ENCODE assay signal across 11 mouse cellular contexts in the genomic region with DNA sequence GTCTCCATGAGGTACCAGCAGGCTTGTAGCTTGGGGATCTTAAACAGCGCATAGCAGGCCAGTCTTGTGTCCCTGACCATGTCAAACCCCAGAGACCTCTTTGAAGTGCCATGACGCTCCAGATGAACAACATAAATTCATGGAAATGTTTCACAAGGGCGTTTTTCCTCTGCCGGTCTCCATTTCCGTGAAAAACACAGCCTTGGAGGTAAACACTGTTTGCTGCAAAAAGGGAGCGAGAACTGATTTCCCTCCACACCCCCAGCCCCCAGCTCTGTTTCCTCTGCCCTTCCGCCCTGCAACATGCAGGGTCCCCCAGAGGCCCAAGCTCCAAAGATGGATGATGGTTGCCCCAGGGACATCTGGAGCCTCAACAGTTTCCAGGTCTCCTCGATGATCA. TPM values are rescaled to one million over a fixed set of nuclear protein-coding genes. Genes with fewer than 3 reads are reported as not detected.
A peak's percentile ranks its signal among the peaks of the same experiment; 100 is the strongest.
DNase-seq lines count a peak whose midpoint lies in the region; ATAC-seq and TF ChIP-seq lines count a peak whose summit lies in the region.
"Had no signal": no experiment of that assay in that cellular context is flagged by ENCODE, and none has a peak within 500 bp of the region (broad histone marks: within the 10 kb centered on the region; RNA-seq: fewer than 3 reads in every experiment).

No protein-coding gene starts in this region.

- ATAC-seq in forebrain, embryonic 15.5 days (replicated peaks) = no peak
- ATAC-seq in forebrain, embryonic 12.5 days (ENCODE audit: low FRiP score) = no peak
- no peak for ATAC-seq in kidney, embryonic 14.5 days (ENCODE audit: low FRiP score, low TSS enrichment)
- no peak for ATAC-seq in midbrain, embryonic 13.5 days
- ATAC-seq: lung, postnatal 0 days; Patski had no signal

- no peak for TF ChIP-seq CTCF in cortical plate, adult 2 months (IDR thresholded peaks at IDR 0.05; ENCODE audit: extremely low read depth, insufficient read depth, low read length)

- DNase-seq in kidney, postnatal 10 days = peak; percentile 51
- no peak for DNase-seq in layer of hippocampus, postnatal 14 days (ENCODE audit: low spot score in 2 of 2)
- no peak for DNase-seq in frontal cortex, postnatal 10 days (ENCODE audit: low spot score in 2 of 2)

- peak overlapping the region; percentile 41 for H3K27ac ChIP-seq in forebrain, embryonic 15.5 days (replicated peaks)
- no peak overlapping the region for H3K27ac ChIP-seq in forebrain, embryonic 12.5 days
- H3K27ac ChIP-seq in kidney, embryonic 14.5 days (ENCODE audit: low read depth, low read length) = no peak overlapping the region
- H3K27ac ChIP-seq in cortical plate, adult 2 months (ENCODE audit: insufficient read depth, low read length) = peak overlapping the region; percentile 41
- H3K27ac ChIP-seq in midbrain, embryonic 13.5 days = 0 out of 2 replicates have a peak overlapping the region, but pooled peaks have one; percentile 25

- H3K27me3 ChIP-seq in forebrain, embryonic 15.5 days = no peaks in the 10 kb centered on the region
- no peaks in the 10 kb centered on the region for H3K27me3 ChIP-seq in forebrain, embryonic 12.5 days
- H3K27me3 ChIP-seq in kidney, embryonic 14.5 days (ENCODE audit: control insufficient read depth, insufficient read depth, low read length) = no peaks in the 10 kb centered on the region
- H3K27me3 ChIP-seq in midbrain, embryonic 13.5 days = no peaks in the 10 kb centered on the region
- H3K27me3 ChIP-seq: Patski had no signal

- H3K4me2 ChIP-seq in forebrain, embryonic 15.5 days (replicated peaks) = no peak overlapping the region
- H3K4me2 ChIP-seq in forebrain, embryonic 12.5 days = no peak overlapping the region
- no peak overlapping the region for H3K4me2 ChIP-seq in kidney, embryonic 14.5 days (replicated peaks; ENCODE audit: low read depth, low read length)
- no peak overlapping the region for H3K4me2 ChIP-seq in midbrain, embryonic 13.5 days (replicated peaks)

- peaks cover 49% of the 10 kb centered on the region for H3K4me1 ChIP-seq in forebrain, embryonic 15.5 days
- H3K4me1 ChIP-seq in forebrain, embryonic 12.5 days = peaks cover 49% of the 10 kb centered on the region
- H3K4me1 ChIP-seq in kidney, embryonic 14.5 days (ENCODE audit: control insufficient read depth, insufficient read depth, low read length) = no peaks in the 10 kb centered on the region
- H3K4me1 ChIP-seq in cortical plate, adult 2 months (ENCODE audit: control insufficient read depth, insufficient read depth, low read length) = peaks cover 17% of the 10 kb centered on the region
- H3K4me1 ChIP-seq in midbrain, embryonic 13.5 days (replicated peaks) = peaks cover 58% of the 10 kb centered on the region

- TF ChIP-seq POLR2A in cortical plate, adult 2 months (IDR thresholded peaks at IDR 0.05; ENCODE audit: extremely low read depth, insufficient read depth, low read length) = no peak

- no peak overlapping the region for H3K4me3 ChIP-seq in forebrain, embryonic 15.5 days
- H3K4me3 ChIP-seq in forebrain, embryonic 12.5 days (replicated peaks) = no peak overlapping the region
- no peak overlapping the region for H3K4me3 ChIP-seq in kidney, embryonic 14.5 days (ENCODE audit: low read length)
- no peak overlapping the region for H3K4me3 ChIP-seq in cortical plate, adult 2 months (ENCODE audit: insufficient read depth, low read length)
- no peak overlapping the region for H3K4me3 ChIP-seq in midbrain, embryonic 13.5 days (replicated peaks)
- H3K4me3 ChIP-seq: myocyte had no signal

- 76% methylated on average over 8 of the region's 8 CpGs for WGBS in forebrain, embryonic 15.5 days
- WGBS in forebrain, embryonic 12.5 days = 88% methylated on average over 8 of the region's 8 CpGs
- 59% methylated on average over 8 of the region's 8 CpGs for WGBS in kidney, embryonic 14.5 days
- WGBS in midbrain, embryonic 13.5 days = 69% methylated on average over 8 of the region's 8 CpGs

- H3K36me3 ChIP-seq in forebrain, embryonic 15.5 days = no peaks in the 10 kb centered on the region
- no peaks in the 10 kb centered on the region for H3K36me3 ChIP-seq in forebrain, embryonic 12.5 days (replicated peaks)
- H3K36me3 ChIP-seq in kidney, embryonic 14.5 days (ENCODE audit: control insufficient read depth, insufficient read depth, low read length) = no peaks in the 10 kb centered on the region
- H3K36me3 ChIP-seq in midbrain, embryonic 13.5 days = no peaks in the 10 kb centered on the region

- H3K9ac ChIP-seq in forebrain, embryonic 15.5 days (replicated peaks) = no peak overlapping the region
- no peak overlapping the region for H3K9ac ChIP-seq in forebrain, embryonic 12.5 days
- no peak overlapping the region for H3K9ac ChIP-seq in kidney, embryonic 14.5 days (ENCODE audit: low read depth, low read length)
- H3K9ac ChIP-seq in midbrain, embryonic 13.5 days (replicated peaks) = no peak overlapping the region; the same call in 1 of the 2 replicates

- H3K9me3 ChIP-seq in forebrain, embryonic 15.5 days = no peaks in the 10 kb centered on the region
- no peaks in the 10 kb centered on the region for H3K9me3 ChIP-seq in forebrain, embryonic 12.5 days
- no peaks in the 10 kb centered on the region for H3K9me3 ChIP-seq in kidney, embryonic 14.5 days (ENCODE audit: control insufficient read depth, low read length)
- no peaks in the 10 kb centered on the region for H3K9me3 ChIP-seq in midbrain, embryonic 13.5 days

RNA-seq across cellular contexts. Expression of a gene that starts 24.3 kb away (rescaled TPM):
- 2,112 and 2,174 TPM in 2 replicates for polyA plus RNA-seq in forebrain, embryonic 15.5 days (2015; fragmentation: Nextera tagmentation; extraction: Ambion mirVana)
- polyA plus RNA-seq in forebrain, embryonic 12.5 days (2016; fragmentation: Nextera tagmentation; extraction: Ambion mirVana) = 1,646 and 1,801 TPM in 2 replicates
- polyA plus RNA-seq in kidney, embryonic 14.5 days (2014; fragmentation: Nextera tagmentation; extraction: Ambion mirVana) = 1,237 and 1,509 TPM in 2 replicates
- 1,823 and 1,842 TPM in 2 replicates for polyA plus RNA-seq in cortical plate, adult 2 months (2012; rRNA removed)
- polyA plus RNA-seq in midbrain, embryonic 13.5 days (2015; fragmentation: Nextera tagmentation; extraction: Ambion mirVana) = 2,058 and 2,203 TPM in 2 replicates
- total RNA-seq in layer of hippocampus, postnatal 14 days (2021) = 1,000 to 10,000 TPM; 1,788 to 1,825 TPM

Comparison
In these comparisons a context has a peak if more than half of its experiments do, and no peak if none do; other contexts are left out.
1. H3K27ac ChIP-seq: peak in forebrain, embryonic 15.5 days (single experiment), cortical plate, adult 2 months (single experiment) and midbrain, embryonic 13.5 days (single experiment); none in forebrain, embryonic 12.5 days (single experiment) and kidney, embryonic 14.5 days (single experiment).